Comparison of ENCODE assay signal across 23 mouse cellular contexts in the genomic region with DNA sequence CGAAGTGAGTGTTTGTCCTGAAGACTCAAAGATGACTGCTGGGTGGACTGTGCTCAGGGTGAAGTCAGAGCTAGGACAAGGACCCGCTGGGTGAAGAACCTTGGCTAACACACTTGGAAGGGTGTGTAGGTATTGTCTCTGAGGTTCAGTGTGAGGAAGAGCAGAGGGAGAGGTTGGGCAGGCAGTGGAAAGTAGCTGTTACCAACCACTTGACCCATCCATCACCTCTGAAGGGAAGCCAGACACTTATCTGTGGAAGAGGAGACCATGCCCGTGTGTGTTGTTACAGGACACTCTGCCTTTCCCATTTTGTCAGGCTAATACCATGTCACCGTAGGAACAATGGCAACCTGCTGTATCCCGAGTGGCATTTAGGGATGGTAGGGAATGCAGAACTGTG. TPM values are rescaled to one million over a fixed set of nuclear protein-coding genes. Genes with fewer than 3 reads are reported as not detected.
"Had no signal": no experiment of that assay in that cellular context is flagged by ENCODE, and none has a peak within 500 bp of the region (broad histone marks: within the 10 kb centered on the region; RNA-seq: fewer than 3 reads in every experiment).

No protein-coding gene starts in this region.

- H3K9me3 ChIP-seq: lung, embryonic 15.5 days; midbrain, embryonic 13.5 days; midbrain, embryonic 15.5 days; neural tube, embryonic 12.5 days; stomach, embryonic 15.5 days had no signal

- H3K27me3 ChIP-seq: lung, embryonic 15.5 days; midbrain, embryonic 13.5 days; midbrain, embryonic 15.5 days; neural tube, embryonic 12.5 days; stomach, embryonic 15.5 days had no signal

- DNase-seq: liver, postnatal 0 days; lung, adult 2 months; lung, postnatal 14 days; lung, postnatal 36 days; right cerebral cortex, postnatal 14 days; thymus, adult 18-20 months; thymus, postnatal 14 days; thymus, postnatal 36 days had no signal

- H3K27ac ChIP-seq: lung, embryonic 15.5 days; macrophage; midbrain, embryonic 13.5 days; midbrain, embryonic 15.5 days; neural tube, embryonic 12.5 days; stomach, embryonic 15.5 days had no signal

- H3K9ac ChIP-seq: liver, postnatal 0 days; lung, embryonic 15.5 days; midbrain, embryonic 13.5 days; midbrain, embryonic 15.5 days; neural tube, embryonic 12.5 days; stomach, embryonic 15.5 days had no signal

- H3K36me3 ChIP-seq: lung, embryonic 15.5 days; midbrain, embryonic 13.5 days; midbrain, embryonic 15.5 days; neural tube, embryonic 12.5 days; stomach, embryonic 15.5 days had no signal

- ATAC-seq: lung, postnatal 0 days; midbrain, embryonic 13.5 days; midbrain, embryonic 15.5 days had no signal

- H3K4me1 ChIP-seq: lung, embryonic 15.5 days; midbrain, embryonic 13.5 days; midbrain, embryonic 15.5 days; neural tube, embryonic 12.5 days; stomach, embryonic 15.5 days had no signal

- H3K4me2 ChIP-seq: lung, embryonic 15.5 days; midbrain, embryonic 11.5 days; midbrain, embryonic 13.5 days; midbrain, embryonic 15.5 days; neural tube, embryonic 12.5 days; stomach, embryonic 15.5 days had no signal

- H3K4me3 ChIP-seq: lung, embryonic 15.5 days; midbrain, embryonic 13.5 days; midbrain, embryonic 15.5 days; neural tube, embryonic 12.5 days; stomach, embryonic 15.5 days had no signal

RNA-seq across cellular contexts. Expression of gene Pla1a, which starts 26.7 kb away (rescaled TPM):
- total RNA-seq: megakaryocyte progenitor cell, adult 5-6 weeks; monocyte, adult 5-6 weeks had no signal
- polyA plus RNA-seq: macrophage had no signal

RNA-seq across cellular contexts. Expression of gene Popdc2, which starts 44.3 kb away (rescaled TPM):
- total RNA-seq: monocyte, adult 5-6 weeks had no signal
- polyA plus RNA-seq: macrophage had no signal

RNA-seq across cellular contexts. Expression of gene Gm21987, which starts 59.5 kb away (rescaled TPM):
- total RNA-seq: megakaryocyte progenitor cell, adult 5-6 weeks; midbrain, postnatal 0 days; monocyte, adult 5-6 weeks; neutrophil, adult 5-6 weeks had no signal
- polyA plus RNA-seq: liver, postnatal 0 days; lung, adult 2 months; lung, embryonic 15.5 days; lung, postnatal 0 days; macrophage; midbrain, embryonic 11.5 days; midbrain, embryonic 13.5 days; midbrain, embryonic 15.5 days; midbrain, postnatal 0 days; neural tube, embryonic 12.5 days; neural tube, embryonic 14.5 days; spleen, adult 2 months; stomach, embryonic 15.5 days; thymus, postnatal 0 days had no signal
